Mouse (Mus musculus) heart, postnatal 4 days (tissue): ENCODE measurements around the gene Cldn1. TPM values are rescaled to one million over a fixed set of nuclear protein-coding genes. Genes with fewer than 3 reads are reported as not detected.

Source experiments
- DNase-seq: peaks from one replicate; pipeline ENCODE4 v3.0.0; 2021
- total RNA-seq, 2 experiments: library from RNA; stranded (reverse); gene quantifications; 2 replicates each; pipeline ENCODE4 v1.2.3; 2021

Cldn1 gene
- under 1 TPM; 0.47 to 0.48 TPM for total RNA-seq

- DNase-seq, result peak; percentile 92
Measured at GRCm38 (mm10) chr16:26371325-26372053, at the start of gene Cldn1. TSS of gene Cldn1 (minus strand) at chr16:26371841.

GRCm38 (mm10) chr16:26418616-26419015 is 47.0 kb upstream of the Cldn1 start:
- no peak for DNase-seq

GRCm38 (mm10) chr16:26404070-26404469 is 32.4 kb upstream of the Cldn1 start:
- no peak for DNase-seq

- DNase-seq, result no peak
Measured at GRCm38 (mm10) chr16:26400971-26401370, 29.3 kb upstream of the Cldn1 start.

- DNase-seq, result no peak
Measured at GRCm38 (mm10) chr16:26400549-26400948, 28.9 kb upstream of the Cldn1 start.

GRCm38 (mm10) chr16:26390936-26391335 is 19.3 kb upstream of the Cldn1 start:
- no peak for DNase-seq

- DNase-seq, result no peak
Measured at GRCm38 (mm10) chr16:26386159-26386558, 14.5 kb upstream of the Cldn1 start.

- no peak for DNase-seq
Measured at GRCm38 (mm10) chr16:26384112-26384649, 12.5 kb upstream of the Cldn1 start.

GRCm38 (mm10) chr16:26377170-26377569 is 5.5 kb upstream of the Cldn1 start:
- DNase-seq, result no peak

GRCm38 (mm10) chr16:26370127-26370526 is 1.5 kb downstream of the Cldn1 start:
- DNase-seq, result no peak

GRCm38 (mm10) chr16:26369044-26369730 is 2.5 kb downstream of the Cldn1 start:
- DNase-seq, result no peak

- DNase-seq, result no peak
Measured at GRCm38 (mm10) chr16:26368121-26368520, 3.5 kb downstream of the Cldn1 start.

GRCm38 (mm10) chr16:26360694-26361093 is 10.9 kb downstream of the Cldn1 start:
- no peak for DNase-seq

GRCm38 (mm10) chr16:26359619-26360018 is 12.0 kb downstream of the Cldn1 start:
- DNase-seq, result no peak

- DNase-seq, result no peak
Measured at GRCm38 (mm10) chr16:26358898-26359297, 12.7 kb downstream of the Cldn1 start.

GRCm38 (mm10) chr16:26357863-26358780 is 13.5 kb downstream of the Cldn1 start:
- DNase-seq, result no peak

GRCm38 (mm10) chr16:26355513-26355912 is 16.1 kb downstream of the Cldn1 start:
- DNase-seq, result no peak

- DNase-seq, result no peak
Measured at GRCm38 (mm10) chr16:26350786-26351185, 20.9 kb downstream of the Cldn1 start.

GRCm38 (mm10) chr16:26348809-26349208 is 22.8 kb downstream of the Cldn1 start:
- DNase-seq, result no peak

GRCm38 (mm10) chr16:26316281-26316680 is 55.4 kb downstream of the Cldn1 start:
- DNase-seq, result no peak

- DNase-seq, result peak; percentile 30
Measured at GRCm38 (mm10) chr16:26314815-26315214, 56.8 kb downstream of the Cldn1 start.

GRCm38 (mm10) chr16:26309402-26309801 is 62.2 kb downstream of the Cldn1 start:
- DNase-seq, result no peak
